Mouse (Mus musculus): Measurements from ENCODE around the gene Fam47e. TPM values are rescaled to one million over a fixed set of nuclear protein-coding genes. Genes with fewer than 3 reads are reported as not detected.

The Fam47e gene
- polyA plus RNA-seq, 1 experiment from 2014 or later, result 0.38 TPM

- Histone ChIP-seq H3K27me3 (replicated peaks; ENCODE audit: control insufficient read depth, insufficient read depth, low read length) (no peaks in the 10 kb centered on the region), H3K36me3 (ENCODE audit: control insufficient read depth, insufficient read depth, low read length) (no peaks in the 10 kb centered on the region), H3K27ac (ENCODE audit: low read depth, low read length) (no peak overlapping the region), H3K4me3 (ENCODE audit: low read depth, low read length) (no peak overlapping the region), H3K4me2 (no peak overlapping the region), H3K9me3 (ENCODE audit: control insufficient read depth, low read length) (no peaks in the 10 kb centered on the region), H3K4me1 (replicated peaks; ENCODE audit: control insufficient read depth, insufficient read depth, low read length) (no peaks in the 10 kb centered on the region), H3K9ac (ENCODE audit: low read depth, low read length) (no peak overlapping the region)
- ATAC-seq (replicated peaks; ENCODE audit: low FRiP score) (no peak), DNase-seq (ENCODE audit: low spot score) (no peak)
- WGBS, result 87% methylated on average over 4 of the region's 4 CpGs
Observed at GRCm38 (mm10) chr5:92612756-92613155, 57.9 kb downstream of the Fam47e start.

- Histone ChIP-seq H3K4me2 (no peak overlapping the region), H3K9me3 (ENCODE audit: control insufficient read depth, low read length) (no peaks in the 10 kb centered on the region), H3K4me3 (ENCODE audit: low read depth, low read length) (no peak overlapping the region), H3K9ac (ENCODE audit: low read depth, low read length) (no peak overlapping the region), H3K36me3 (ENCODE audit: control insufficient read depth, insufficient read depth, low read length) (no peaks in the 10 kb centered on the region), H3K4me1 (replicated peaks; ENCODE audit: control insufficient read depth, insufficient read depth, low read length) (no peaks in the 10 kb centered on the region), H3K27ac (ENCODE audit: low read depth, low read length) (no peak overlapping the region), H3K27me3 (replicated peaks; ENCODE audit: control insufficient read depth, insufficient read depth, low read length) (no peaks in the 10 kb centered on the region)
- DNase-seq (ENCODE audit: low spot score), result no peak
- ATAC-seq (replicated peaks; ENCODE audit: low FRiP score), result no peak
- WGBS, result 86% methylated on average over 5 of the region's 5 CpGs
Observed at GRCm38 (mm10) chr5:92621883-92622282, 67.0 kb downstream of the Fam47e start.

GRCm38 (mm10) chr5:92627896-92628295, 73.0 kb downstream of the Fam47e start:
- ATAC-seq (replicated peaks; ENCODE audit: low FRiP score) (no peak), DNase-seq (ENCODE audit: low spot score) (no peak)
- Histone ChIP-seq H3K36me3 (ENCODE audit: control insufficient read depth, insufficient read depth, low read length) (no peaks in the 10 kb centered on the region), H3K4me3 (ENCODE audit: low read depth, low read length) (no peak overlapping the region), H3K4me1 (replicated peaks; ENCODE audit: control insufficient read depth, insufficient read depth, low read length) (no peaks in the 10 kb centered on the region), H3K9ac (ENCODE audit: low read depth, low read length) (no peak overlapping the region), H3K4me2 (no peak overlapping the region), H3K27me3 (replicated peaks; ENCODE audit: control insufficient read depth, insufficient read depth, low read length) (no peaks in the 10 kb centered on the region), H3K27ac (ENCODE audit: low read depth, low read length) (no peak overlapping the region), H3K9me3 (ENCODE audit: control insufficient read depth, low read length) (no peaks in the 10 kb centered on the region)
- 62% methylated on average over 7 of the region's 7 CpGs for WGBS

GRCm38 (mm10) chr5:92633526-92633925, 78.7 kb downstream of the Fam47e start:
- H3K36me3 ChIP-seq (ENCODE audit: control insufficient read depth, insufficient read depth, low read length), result no peaks in the 10 kb centered on the region
- no peak overlapping the region for H3K4me2 ChIP-seq
- DNase-seq (ENCODE audit: low spot score) (no peak), ATAC-seq (replicated peaks; ENCODE audit: low FRiP score) (no peak)
- H3K9me3 ChIP-seq (ENCODE audit: control insufficient read depth, low read length), result no peaks in the 10 kb centered on the region
- no peak overlapping the region for H3K4me3 ChIP-seq (ENCODE audit: low read depth, low read length)
- no peaks in the 10 kb centered on the region for H3K27me3 ChIP-seq (replicated peaks; ENCODE audit: control insufficient read depth, insufficient read depth, low read length)
- H3K27ac ChIP-seq (ENCODE audit: low read depth, low read length), result no peak overlapping the region
- 57% methylated on average over 4 of the region's 4 CpGs for WGBS
- no peak overlapping the region for H3K9ac ChIP-seq (ENCODE audit: low read depth, low read length)
- H3K4me1 ChIP-seq (replicated peaks; ENCODE audit: control insufficient read depth, insufficient read depth, low read length), result no peaks in the 10 kb centered on the region

- H3K27ac ChIP-seq (ENCODE audit: low read depth, low read length), result no peak overlapping the region
- no peaks in the 10 kb centered on the region for H3K27me3 ChIP-seq (replicated peaks; ENCODE audit: control insufficient read depth, insufficient read depth, low read length)
- no peak overlapping the region for H3K4me2 ChIP-seq
- no peak overlapping the region for H3K9ac ChIP-seq (ENCODE audit: low read depth, low read length)
- no peaks in the 10 kb centered on the region for H3K4me1 ChIP-seq (replicated peaks; ENCODE audit: control insufficient read depth, insufficient read depth, low read length)
- no peaks in the 10 kb centered on the region for H3K9me3 ChIP-seq (ENCODE audit: control insufficient read depth, low read length)
- 68% methylated on average over 3 of the region's 3 CpGs for WGBS
- no peaks in the 10 kb centered on the region for H3K36me3 ChIP-seq (ENCODE audit: control insufficient read depth, insufficient read depth, low read length)
- H3K4me3 ChIP-seq (ENCODE audit: low read depth, low read length), result no peak overlapping the region
- DNase-seq (ENCODE audit: low spot score) (no peak), ATAC-seq (replicated peaks; ENCODE audit: low FRiP score) (no peak)
Observed at GRCm38 (mm10) chr5:92634916-92635315, 80.0 kb downstream of the Fam47e start.

- no peaks in the 10 kb centered on the region for H3K4me1 ChIP-seq (replicated peaks; ENCODE audit: control insufficient read depth, insufficient read depth, low read length)
- H3K36me3 ChIP-seq (ENCODE audit: control insufficient read depth, insufficient read depth, low read length), result no peaks in the 10 kb centered on the region
- H3K27me3 ChIP-seq (replicated peaks; ENCODE audit: control insufficient read depth, insufficient read depth, low read length), result no peaks in the 10 kb centered on the region
- no peak overlapping the region for H3K4me2 ChIP-seq
- H3K9me3 ChIP-seq (ENCODE audit: control insufficient read depth, low read length), result no peaks in the 10 kb centered on the region
- no peak overlapping the region for H3K4me3 ChIP-seq (ENCODE audit: low read depth, low read length)
- no peak overlapping the region for H3K27ac ChIP-seq (ENCODE audit: low read depth, low read length)
- ATAC-seq (replicated peaks; ENCODE audit: low FRiP score), result no peak
- H3K9ac ChIP-seq (ENCODE audit: low read depth, low read length), result no peak overlapping the region
- no peak for DNase-seq (ENCODE audit: low spot score)
- 79% methylated on average over 5 of the region's 5 CpGs for WGBS
Observed at GRCm38 (mm10) chr5:92635891-92636290, 81.0 kb downstream of the Fam47e start.

- no peaks in the 10 kb centered on the region for H3K36me3 ChIP-seq (ENCODE audit: control insufficient read depth, insufficient read depth, low read length)
- ATAC-seq (replicated peaks; ENCODE audit: low FRiP score), result no peak
- WGBS, result 86% methylated on average over 3 of the region's 3 CpGs
Observed at GRCm38 (mm10) chr5:92640861-92641260, 86.0 kb downstream of the Fam47e start.

More at GRCm38 (mm10) chr5:92640861-92641260, 86.0 kb downstream of the Fam47e start:
- no peak overlapping the region for H3K27ac ChIP-seq (ENCODE audit: low read depth, low read length)
- H3K4me2 ChIP-seq, result no peak overlapping the region
- no peaks in the 10 kb centered on the region for H3K4me1 ChIP-seq (replicated peaks; ENCODE audit: control insufficient read depth, insufficient read depth, low read length)
- H3K4me3 ChIP-seq (ENCODE audit: low read depth, low read length), result no peak overlapping the region
- H3K9ac ChIP-seq (ENCODE audit: low read depth, low read length), result no peak overlapping the region
- DNase-seq (ENCODE audit: low spot score), result no peak
- H3K9me3 ChIP-seq (ENCODE audit: control insufficient read depth, low read length), result no peaks in the 10 kb centered on the region
- no peaks in the 10 kb centered on the region for H3K27me3 ChIP-seq (replicated peaks; ENCODE audit: control insufficient read depth, insufficient read depth, low read length)

Other genes starting within 250 kb of the Fam47e start
- 48.7 and 52.9 TPM in 2 replicates for gene Sdad1, start 244.6 kb upstream of the Fam47e start, polyA plus RNA-seq (2014; fragmentation: Nextera tagmentation; extraction: Ambion mirVana)
- gene Cxcl9, start 227.0 kb upstream of the Fam47e start, polyA plus RNA-seq (2014; fragmentation: Nextera tagmentation; extraction: Ambion mirVana), result not detected in 2 replicates
- gene Art3, start 223.2 kb upstream of the Fam47e start, polyA plus RNA-seq (2014; fragmentation: Nextera tagmentation; extraction: Ambion mirVana), result 1.1 and 1.8 TPM in 2 replicates
- gene Cxcl10, start 206.2 kb upstream of the Fam47e start, polyA plus RNA-seq (2014; fragmentation: Nextera tagmentation; extraction: Ambion mirVana), result 6.0 and 6.5 TPM in 2 replicates
- gene Nup54, start 119.8 kb upstream of the Fam47e start, polyA plus RNA-seq (2014; fragmentation: Nextera tagmentation; extraction: Ambion mirVana), result 72.5 and 82.5 TPM in 2 replicates
- 5.7 and 7.0 TPM in 2 replicates for gene Scarb2, start 48.2 kb upstream of the Fam47e start, polyA plus RNA-seq (2014; fragmentation: Nextera tagmentation; extraction: Ambion mirVana)
- gene Stbd1, start 48.0 kb downstream of the Fam47e start, polyA plus RNA-seq (2014; fragmentation: Nextera tagmentation; extraction: Ambion mirVana), result 6.8 and 8.4 TPM in 2 replicates
- gene Ccdc158, start 120.2 kb downstream of the Fam47e start, polyA plus RNA-seq (2014; fragmentation: Nextera tagmentation; extraction: Ambion mirVana), result 0.47 and 0.62 TPM in 2 replicates
- 2.8 and 3.5 TPM in 2 replicates for gene Shroom3, start 128.4 kb downstream of the Fam47e start, polyA plus RNA-seq (2014; fragmentation: Nextera tagmentation; extraction: Ambion mirVana)

Data from liver, embryonic 11.5 days (tissue).